Mouse (Mus musculus) layer of hippocampus, postnatal 14 days (tissue): ENCODE results near the gene Tnrc6c. TPM values are rescaled to one million over a fixed set of nuclear protein-coding genes. Genes with fewer than 3 reads are reported as not detected.

ENCODE experiments used
- DNase-seq, 2 experiments: peaks; one replicate each; pipeline ENCODE4 v3.0.0; 2021 to 2022; ENCODE audit warnings: low spot score in 2 of 2, mixed read lengths in 1 of 2
- total RNA-seq, 2 experiments: library from RNA; stranded (reverse); gene quantifications; 2 replicates each; pipeline ENCODE4 v1.2.3; 2021

Tnrc6c gene
- total RNA-seq, 2 experiments from 2014 or later, result 61.8 to 67.9 TPM

DNA sequence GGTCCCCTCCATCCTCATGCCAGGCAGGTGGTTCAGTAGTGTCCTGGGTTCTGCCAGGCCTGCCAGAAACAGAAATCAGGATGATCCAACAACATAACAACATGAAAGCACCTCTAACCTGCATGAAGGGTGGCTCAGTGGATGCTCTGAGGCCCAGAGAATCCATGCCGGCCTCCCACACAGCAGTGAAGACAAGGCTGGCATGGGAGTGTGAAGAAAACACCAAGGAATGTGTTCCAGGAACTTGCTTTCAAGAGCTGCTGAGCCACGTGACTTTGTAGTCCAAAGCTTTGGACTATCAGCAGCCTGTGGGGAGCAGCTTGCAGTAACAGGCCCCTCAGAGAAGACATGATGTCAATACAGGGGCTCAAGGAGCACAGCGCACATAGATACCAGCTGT is 112.2 kb downstream of the Tnrc6c start:
- no peak for DNase-seq

DNA sequence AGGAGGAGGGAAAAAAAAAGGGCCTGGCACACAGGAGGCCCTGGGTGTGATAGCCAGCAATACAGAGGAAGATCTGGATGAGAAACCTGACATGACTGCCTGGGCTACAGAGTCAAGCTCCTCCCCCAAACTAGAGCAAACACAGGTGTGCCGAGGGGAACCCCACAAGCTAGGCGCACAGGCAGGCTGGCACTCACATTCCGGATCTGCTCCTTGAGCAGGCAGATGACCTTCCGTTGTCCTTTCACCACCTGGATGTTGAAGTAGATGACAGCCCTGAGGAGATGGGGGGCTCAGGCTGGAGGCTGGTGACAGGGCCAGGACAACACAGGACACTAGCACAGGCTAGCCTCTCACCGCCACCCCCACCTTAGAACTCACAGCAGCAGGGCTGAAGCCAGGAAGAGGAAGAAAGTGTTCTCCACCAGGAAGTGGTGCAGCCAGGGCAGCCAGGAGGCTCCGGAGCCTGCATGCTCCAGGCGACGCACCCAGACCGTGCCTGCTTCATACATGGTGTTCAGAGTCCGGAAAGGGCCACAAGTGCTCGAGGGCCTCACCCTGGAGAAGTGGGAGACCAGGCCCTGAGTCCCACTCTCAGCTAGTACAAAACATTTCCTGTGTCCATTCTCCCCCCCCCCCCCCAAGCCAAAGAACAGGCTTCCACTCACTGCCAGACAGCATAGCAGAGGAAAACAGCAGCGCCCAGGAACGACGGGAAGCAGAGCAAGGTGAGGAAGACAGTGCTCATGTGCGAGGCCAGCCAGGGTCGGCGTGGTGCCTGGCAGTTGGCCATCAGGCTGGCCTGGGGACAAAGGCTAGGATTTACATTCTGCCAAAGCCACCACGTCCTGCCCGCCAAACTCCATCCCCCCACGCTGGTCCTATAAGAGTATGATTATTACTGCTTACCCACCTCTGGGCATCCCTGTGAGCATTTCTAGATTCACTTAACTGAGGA is 114.9 kb downstream of the Tnrc6c start:
- no peak for DNase-seq

DNA sequence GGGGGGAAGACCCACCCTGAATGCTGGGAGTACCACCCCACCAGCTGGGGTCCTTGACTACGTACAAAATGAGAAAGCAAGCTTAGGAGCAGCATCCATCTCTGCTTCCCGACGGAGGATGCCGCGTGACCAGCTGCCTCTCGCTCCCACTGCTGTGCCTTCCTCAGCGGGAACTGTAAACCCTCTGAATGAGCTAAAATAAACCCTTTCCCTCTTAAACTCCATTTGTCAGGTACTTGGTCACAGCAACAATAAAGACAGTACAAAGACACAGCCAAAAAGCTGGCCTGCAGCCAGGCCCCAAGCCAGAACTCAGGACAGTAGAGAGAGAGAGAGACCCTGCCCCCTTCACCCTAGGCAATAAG is 115.6 kb downstream of the Tnrc6c start:
- no peak for DNase-seq

DNA sequence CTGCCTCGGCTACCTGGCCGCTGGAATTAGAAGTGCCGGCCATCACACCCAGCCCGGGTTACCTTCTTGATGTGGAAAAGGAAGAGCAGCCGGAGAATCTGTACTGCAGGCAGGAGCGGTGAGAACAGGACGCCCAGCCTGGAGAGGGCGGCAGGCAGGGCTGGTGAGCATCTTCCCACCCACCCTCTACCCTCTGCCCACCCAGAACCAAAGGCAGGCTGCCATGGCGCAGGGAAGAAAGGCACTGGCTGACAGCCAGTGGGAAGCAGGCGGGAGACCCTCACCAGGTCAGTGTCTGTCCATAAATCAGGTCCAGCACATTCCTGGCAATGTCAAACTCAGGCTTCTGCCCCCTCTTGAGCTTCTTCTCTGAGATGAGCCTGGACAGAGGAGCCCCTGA is 116.3 kb downstream of the Tnrc6c start:
- DNase-seq, result no peak

DNA sequence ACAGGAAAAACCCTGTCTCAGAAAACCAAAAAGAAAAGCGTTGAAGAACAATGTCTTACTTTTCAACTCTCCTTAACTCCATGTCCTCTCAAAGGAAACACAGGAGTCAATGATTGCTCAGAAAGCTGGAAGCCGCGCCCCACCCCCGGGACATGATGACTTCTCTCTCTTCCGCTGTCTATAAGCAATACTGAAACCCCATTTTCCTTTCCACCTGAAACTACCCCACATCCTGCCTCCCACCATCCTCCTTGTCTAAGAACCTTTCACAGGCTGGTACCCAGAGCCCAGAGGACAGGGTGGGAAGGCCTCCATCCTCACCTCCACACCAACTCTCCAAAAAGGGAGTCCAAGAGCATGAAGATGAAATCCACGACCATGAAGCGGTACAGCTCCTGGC is 118.3 kb downstream of the Tnrc6c start:
- no peak for DNase-seq

DNA sequence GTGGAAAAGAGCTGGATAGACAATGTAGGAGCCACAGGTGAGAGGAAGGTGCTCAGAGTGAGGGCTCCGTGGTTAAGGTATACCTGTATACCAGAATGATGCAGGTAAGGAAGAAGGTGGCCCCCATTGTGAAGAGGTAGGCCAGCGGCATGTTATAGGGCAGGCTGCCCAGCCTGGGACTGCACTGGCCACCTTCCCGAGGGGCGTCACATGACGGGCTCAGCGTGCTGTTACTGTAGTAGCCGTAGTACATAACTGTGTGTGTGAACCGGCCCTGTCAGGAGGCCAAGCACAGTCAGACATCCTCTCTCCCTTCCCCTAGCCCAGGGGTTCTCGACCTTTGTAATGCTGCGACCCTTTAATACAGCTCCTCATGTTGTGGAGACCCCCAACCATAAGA is 120.8 kb downstream of the Tnrc6c start:
- no peak for DNase-seq

DNA sequence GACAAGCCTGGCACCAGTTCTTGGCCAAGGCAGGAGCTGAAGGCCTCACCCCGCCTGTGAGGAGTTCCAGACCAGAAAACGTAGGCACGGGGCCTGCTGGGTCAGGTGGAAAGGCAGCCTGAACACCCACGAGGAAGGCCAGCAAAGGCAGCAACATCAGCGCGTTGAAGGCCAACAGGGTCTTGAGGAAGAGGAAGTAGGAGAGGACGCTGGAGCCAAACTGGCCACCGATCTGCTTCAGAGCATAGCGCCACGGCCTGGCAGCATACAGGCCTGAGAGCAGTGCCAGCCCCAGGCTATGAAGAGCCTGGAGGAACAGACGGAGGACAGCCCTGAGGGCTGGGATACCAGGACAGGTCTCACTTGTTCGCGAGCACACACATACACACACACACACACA is 121.5 kb downstream of the Tnrc6c start:
- no peak for DNase-seq

DNA sequence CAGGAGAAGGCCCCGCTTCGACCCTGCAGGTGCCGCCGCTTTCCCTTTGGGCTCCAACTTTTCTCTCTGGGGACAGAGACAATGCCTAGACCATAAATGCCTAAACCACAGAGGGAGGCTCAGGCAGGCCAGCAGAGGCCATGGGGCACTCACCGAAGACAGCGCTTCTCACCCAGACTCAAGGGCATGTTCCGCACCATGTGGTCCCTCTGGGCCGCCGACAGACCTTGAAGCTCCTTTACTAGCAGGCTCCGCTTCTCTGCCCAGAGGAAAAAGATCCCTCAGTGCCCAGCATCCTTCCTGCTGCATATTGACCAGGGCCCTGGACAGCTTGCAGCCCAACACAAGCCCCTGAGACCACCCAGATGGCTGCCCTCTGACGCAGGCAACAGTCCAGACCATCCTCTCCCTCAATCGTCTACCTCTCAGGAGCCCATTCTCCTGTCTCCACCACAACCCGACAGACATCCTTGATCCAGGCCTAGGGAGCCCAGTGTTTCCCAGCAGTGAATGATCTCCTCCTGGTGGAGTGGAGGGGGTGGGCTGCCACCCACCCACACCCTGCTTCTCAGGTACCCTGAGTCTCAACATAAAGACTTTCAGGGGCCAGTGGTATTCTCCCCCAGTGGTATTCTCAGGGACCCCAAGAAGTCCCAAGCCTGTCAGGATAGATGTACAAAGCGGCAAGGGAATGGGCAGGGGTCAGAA is 122.2 kb downstream of the Tnrc6c start:
- no peak for DNase-seq

DNA sequence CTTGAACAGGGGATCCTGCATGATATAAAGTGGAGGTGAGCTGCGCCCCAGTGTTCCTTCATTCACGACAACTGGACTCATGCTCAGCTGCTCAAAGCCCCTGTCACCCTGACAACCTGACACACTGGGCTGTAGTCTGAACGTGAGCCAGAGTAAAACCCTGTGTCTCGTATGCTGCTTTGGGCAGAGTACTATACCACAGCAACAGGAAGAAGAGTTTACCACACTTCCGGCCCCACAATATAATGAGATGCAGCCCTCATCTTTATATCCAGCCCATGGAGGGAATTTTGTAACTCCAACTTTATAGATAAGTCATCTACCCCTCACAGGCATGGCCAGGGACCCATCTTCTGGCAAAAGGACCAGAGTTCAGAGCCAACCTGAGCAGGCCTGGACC is 123.0 kb downstream of the Tnrc6c start:
- no peak for DNase-seq

DNA sequence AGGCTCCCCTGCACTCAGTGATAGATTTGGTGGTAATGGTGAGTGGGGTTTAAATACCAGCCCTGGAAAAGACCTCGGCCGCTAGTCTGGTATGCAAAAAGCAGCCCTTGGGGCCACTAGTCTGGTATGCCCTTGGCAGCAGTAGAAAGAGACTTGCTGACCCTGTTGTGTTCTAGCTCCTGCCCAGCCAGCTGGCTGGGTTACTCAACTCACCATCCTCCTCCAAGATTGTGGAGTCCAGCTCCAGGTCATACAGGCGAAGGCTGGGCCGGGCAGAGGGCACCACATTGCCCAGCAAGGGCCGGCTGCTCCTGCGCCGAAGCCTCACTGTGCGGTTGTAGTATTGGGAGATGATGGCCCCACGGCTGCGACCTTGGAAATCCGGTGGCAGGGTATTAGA is 123.9 kb downstream of the Tnrc6c start:
- no peak for DNase-seq

DNA sequence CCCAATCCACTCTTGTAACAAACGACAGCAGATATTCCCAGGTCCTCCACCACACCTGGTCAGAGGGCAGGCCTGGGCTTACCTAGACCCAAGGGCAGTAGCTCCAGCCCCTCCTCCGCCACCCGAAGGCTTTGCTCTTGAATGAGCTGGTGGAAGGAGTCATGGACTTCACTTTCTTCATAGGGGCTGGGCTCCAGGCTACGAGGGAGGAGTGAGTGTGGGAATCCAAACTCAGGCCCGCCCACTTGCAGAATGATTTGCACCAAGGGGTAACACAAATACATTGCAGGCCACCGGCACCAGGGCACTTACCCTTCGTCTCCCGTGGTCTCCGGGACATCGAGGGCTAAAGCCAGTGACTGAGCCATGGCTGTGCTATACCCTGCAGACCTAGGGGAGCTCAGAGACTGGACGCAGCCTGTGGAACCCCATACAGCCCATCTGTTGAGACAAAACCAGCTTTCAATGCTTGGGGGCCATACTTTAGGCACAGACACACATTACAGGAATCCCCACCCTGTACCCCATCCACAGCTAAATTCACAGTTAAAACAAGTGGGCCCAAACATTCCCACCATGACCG is 124.9 kb downstream of the Tnrc6c start:
- no peak for DNase-seq

DNA sequence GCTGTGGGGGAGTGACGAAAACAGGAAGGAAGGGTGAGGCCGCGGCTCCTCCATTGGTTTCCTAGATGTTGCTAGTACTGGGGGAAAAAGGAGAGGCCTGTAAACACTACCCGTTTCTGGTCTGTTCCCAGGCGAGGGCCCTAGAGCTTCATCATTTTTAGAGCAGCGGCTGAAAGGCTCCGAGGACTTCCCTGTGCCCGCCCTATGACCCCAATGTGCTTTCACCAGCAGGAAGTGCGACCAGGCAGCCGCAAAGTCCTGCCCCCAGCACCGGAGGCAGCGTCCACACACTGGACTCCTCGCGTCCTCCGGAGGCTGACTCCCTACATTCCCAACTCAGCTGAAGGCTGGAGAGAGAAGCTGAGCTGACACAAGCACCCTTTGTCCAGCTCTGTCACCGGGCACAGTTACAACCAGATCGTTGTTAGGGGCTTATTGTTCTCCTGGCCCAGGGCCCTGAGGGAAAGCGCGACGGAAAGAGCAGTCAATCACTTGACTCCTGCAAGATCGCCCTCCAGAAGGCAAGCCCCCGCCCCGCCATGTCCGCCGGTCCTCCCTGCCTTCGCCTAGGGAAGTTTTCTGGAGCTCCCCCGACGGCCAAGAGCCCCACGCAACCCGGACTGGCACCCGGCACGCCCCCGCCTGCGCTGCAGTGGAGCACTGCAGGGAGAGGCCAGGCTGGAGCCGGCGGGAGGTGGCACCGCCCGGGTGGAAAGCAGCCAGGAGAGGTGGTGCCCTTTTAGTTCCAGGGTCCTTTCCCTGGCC is 125.5 kb downstream of the Tnrc6c start:
- DNase-seq, result no peak

DNA sequence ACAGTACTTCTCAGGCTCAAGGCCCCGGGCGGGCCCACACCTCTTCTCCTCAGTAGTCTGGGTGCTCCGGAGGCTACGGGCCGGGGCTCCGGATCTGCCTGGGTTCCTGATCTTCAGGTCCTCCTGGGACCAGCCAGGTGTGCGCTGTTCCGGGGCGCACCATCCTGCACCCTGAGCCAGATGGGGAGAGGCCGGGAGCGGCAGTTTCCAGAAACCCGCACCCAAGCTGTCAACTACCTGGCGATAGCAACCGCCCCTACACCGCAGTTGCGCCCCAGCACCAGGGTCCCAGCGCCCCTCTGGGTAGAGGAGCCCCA is 126.1 kb downstream of the Tnrc6c start:
- DNase-seq, result no peak

DNA sequence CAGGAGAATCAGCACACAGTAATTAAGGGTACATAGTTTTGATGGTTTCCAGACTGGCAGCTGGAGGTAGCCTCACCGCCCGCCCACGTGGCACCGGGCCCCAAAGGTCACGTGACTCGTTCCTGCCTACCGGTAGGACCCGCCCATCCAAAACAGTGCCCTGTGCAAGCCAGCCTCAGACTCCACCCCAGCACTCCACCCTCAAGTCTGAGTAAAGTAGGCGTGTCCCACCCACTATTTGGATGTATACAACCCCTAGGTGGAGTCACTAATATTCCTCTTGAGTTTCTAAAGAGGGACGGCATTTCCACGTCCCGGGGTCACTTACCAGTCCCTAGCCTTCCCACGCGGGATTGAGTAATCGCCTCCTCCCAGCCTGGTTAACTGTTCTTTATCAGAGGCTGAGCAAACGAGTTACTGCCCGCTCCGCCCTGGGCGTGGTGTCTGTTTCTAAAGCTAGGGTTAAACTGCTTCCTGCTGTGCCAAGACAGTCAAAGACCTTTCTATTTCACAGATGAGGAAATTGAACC is 126.6 kb downstream of the Tnrc6c start:
- DNase-seq, result no peak

DNA sequence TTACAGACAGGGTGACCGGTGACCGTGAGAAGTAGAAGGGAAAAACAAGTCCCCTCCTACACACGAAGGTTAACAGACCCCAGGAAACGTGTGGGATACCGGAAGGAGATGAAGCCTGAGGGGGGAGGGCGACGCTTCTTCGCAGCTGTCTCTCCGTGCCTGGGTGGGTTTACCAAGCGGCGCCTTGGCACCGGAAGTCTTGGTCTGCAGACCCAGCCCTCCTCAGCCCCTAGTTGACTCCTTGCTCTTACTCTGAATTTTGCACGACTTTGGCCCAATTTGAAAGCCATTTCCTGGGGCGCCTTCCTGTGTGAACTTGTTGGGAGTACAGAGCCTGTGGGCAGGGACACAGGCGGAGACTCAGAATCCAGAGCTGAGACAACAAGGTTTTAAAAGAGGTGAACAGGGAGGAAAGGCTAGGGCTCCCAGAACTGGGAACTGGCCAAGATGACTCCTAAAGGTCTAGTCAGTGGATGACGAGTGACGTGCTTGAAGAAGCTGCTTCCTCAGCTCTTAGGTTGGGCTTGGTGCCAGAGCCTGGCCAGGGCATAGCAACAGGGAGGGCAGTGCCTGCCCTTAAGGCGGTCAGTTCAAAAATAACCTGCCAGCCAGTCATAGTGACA is 127.2 kb downstream of the Tnrc6c start:
- no peak for DNase-seq

DNA sequence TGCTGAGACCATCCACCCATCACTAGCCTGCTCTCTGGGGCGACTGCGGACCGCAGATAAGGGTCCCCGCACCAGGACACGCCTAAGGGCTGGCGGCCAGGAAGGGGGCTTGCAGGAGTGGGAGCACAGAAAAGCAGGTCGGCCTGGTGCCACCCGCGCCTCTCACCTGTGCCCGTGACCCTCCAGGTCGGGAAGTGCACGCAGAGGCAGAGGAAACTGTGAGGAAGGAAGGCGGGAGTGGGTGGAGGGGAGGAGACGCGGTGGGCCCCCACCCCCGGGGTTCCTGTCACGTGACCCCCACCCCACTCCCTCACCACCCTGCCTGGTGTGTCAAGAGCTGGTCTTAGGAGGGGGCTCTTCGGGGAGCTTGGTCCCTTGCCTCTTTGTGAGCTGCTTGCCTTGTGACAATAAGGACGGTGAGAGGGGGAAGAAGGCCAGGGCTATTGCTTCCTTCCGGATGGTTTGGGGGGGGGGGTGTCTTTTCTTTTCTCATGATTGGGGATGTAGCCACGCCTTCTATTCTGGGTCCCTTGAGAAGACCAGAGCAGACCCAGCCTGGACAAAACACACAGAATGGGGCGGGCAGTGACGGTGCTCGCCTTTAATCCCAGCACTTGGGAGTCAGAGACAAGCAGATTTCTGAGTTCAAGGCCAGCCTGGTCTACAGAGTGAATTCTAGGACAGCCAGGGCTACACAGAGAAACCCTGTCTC is 128.1 kb downstream of the Tnrc6c start, which contains the start of the genes Tmc8 and Tmc6:
Gene Tmc8 (plus strand): TSS at position 84 of the 712 bp plus-strand sequence.
Gene Tmc6 (minus strand): TSS at position 206 of the 712 bp plus-strand sequence.
- no peak for DNase-seq

DNA sequence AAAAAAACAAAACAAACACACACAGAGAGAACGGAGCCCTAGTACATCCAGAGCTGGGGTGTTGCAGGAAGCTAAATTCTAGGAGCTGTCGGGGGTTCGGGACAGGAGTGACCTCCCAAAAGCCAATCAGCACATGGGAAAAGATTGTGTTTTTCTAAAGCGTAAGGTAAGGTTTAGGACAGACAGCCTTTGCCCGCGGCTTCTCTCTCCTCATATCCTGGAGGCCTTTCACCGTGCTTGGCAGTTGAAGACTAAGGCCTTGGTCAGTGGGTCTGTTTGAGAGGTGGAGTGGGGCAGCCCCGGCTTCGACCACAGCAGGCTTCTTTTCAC is 128.6 kb downstream of the Tnrc6c start:
- DNase-seq, result no peak

DNA sequence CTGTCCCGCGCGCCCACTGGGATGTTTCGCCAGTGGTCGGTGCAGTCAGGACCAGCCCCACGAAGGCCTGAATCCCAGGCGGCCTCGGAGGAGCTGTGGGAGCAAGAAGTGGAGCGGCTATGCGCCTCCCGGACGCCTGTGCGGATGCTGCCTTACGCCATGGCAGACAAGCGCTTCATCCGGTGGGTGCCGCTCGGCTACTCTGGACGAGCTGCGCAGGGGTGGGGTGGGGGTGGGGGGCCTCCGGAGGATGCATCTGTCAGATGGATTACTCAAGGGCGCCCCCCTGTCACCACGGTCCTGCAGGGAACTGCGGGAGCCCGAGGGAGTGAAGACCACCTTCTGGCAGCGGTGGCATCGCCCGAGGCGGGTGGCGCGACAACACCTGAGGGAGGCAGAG is 129.0 kb downstream of the Tnrc6c start:
- peak; percentile 61 to 67 for DNase-seq

DNA sequence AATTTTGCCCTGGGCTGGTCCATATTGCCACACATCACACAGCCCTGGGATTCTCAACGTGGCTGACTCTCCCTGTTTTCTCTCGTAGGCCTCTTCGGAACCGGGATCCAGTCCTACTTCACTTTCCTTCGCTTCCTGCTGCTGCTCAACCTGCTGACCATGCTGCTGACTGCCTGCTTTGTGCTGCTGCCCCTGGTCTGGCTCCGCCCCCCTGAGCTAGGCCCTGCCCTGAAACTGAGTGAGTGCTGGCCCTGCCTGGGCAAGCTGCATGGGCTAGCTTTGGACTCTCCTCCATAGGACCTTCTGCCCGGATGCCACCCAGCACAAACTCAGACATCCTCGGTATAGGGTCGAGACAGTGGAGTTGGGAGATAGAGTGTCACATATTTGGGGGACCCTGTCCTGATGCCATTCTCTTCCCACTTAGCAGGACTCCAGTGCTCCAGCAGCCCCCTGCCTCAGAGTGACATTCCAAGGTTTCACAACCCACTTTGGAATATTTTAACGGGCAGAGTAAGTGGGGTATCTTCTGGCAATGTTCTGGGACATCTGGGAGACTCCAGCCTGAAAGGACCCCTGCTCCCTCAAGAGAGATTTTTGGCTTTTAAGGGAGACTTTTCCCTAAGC is 129.7 kb downstream of the Tnrc6c start:
- DNase-seq, result no peak

DNA sequence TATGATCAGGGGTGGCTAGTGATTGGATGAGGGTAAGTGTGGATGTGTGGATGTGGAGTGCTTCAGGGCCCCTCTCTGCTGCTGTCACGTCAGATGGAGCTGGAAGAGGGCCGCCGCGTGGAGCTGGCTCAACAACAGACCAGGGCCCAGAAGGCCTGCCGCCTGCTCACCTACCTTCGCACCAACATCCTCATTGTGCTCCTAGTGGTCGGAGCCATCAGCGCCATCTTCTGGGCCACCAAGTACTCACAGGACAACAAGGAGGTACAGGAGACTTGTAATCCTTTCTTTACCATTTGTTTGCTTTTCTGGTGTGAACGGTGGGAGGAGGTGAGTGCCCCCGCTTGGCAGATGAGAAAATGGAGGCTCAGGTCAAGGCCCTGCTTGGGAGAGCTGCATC is 132.2 kb downstream of the Tnrc6c start:
- no peak for DNase-seq
